8 mouse cellular contexts compared by ENCODE assay signal in the genomic region with DNA sequence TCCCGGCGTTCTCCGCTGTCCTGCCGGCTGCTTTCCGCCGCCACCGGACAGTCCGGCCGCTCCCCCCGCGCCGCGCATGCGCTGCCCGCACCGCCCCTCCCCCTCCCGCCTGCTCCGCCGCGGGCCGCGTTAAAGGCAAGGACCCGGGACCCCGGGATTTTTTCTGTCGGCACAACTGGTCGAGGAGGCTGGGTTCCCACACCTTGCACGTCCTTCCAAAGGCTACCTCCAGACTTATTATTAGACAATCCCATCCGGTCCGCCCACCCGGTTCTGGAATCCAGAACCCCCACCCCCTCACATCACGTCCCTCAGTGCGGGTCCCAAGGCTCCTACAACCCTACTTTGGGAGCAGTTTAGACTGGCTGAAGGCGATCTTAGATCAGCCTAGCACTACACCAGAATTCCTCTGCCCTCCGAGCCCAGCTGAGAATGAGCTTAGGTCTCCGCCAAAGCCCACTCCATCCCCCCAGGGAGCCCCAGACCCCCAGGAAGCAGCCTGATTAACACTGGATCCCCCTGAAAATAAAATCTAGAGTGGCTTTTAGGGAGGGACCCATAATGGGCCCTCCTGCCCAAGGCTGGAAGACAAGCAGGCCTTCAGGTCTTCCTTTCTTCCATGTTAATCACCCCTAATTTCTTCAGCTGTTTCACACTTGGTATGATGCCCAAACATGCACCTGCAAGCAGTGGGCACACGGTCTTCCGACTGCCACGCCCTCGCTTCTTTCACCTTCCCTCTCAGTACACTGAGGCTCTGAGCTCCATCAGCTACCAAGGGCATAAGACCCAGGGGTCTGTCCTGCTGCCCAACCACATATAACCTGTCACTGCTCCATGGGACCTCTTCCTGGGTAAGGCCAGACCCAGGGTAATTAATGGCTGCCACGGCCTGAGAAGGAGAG. TPM values are rescaled to one million over a fixed set of nuclear protein-coding genes. Genes with fewer than 3 reads are reported as not detected.
A peak's percentile ranks its signal among the peaks of the same experiment; 100 is the strongest.
DNase-seq lines count a peak whose midpoint lies in the region; ATAC-seq and TF ChIP-seq lines count a peak whose summit lies in the region.

A gene (minus strand): TSS at position 18 of the 905 bp plus-strand sequence.

- no peaks in the 10 kb centered on the region for H3K27me3 ChIP-seq in limb, embryonic 13.5 days
- no peaks in the 10 kb centered on the region for H3K27me3 ChIP-seq in midbrain, postnatal 0 days (ENCODE audit: insufficient read depth, low read length)

- DNase-seq in frontal cortex, postnatal 14 days (ENCODE audit: low spot score in 2 of 2), result no peak
- peak; percentile 91 for DNase-seq in embryo, embryonic 10.5 days (ENCODE audit: low spot score)
- no peak for DNase-seq in gonadal fat pad, adult 2 months (ENCODE audit: low read depth)
- DNase-seq in kidney, adult 11 months, result peak; percentile 66
- peak; percentile 85 for DNase-seq in midbrain, postnatal 0 days (ENCODE audit: low spot score)
- DNase-seq in urinary bladder, adult 18-20 months (ENCODE audit: low spot score in 2 of 2), result peak; percentile 66 to 68

- ATAC-seq in frontal cortex, adult (ENCODE audit: low TSS enrichment), result peak; percentile 24
- ATAC-seq in limb, embryonic 13.5 days (ENCODE audit: low FRiP score, low read depth), result peak; percentile 67
- ATAC-seq in midbrain, postnatal 0 days (ENCODE audit: low FRiP score), result peak; percentile 42

- H3K36me3 ChIP-seq in limb, embryonic 13.5 days, result peaks cover 10% of the 10 kb centered on the region; the same call in 1 of the 2 replicates
- no peaks in the 10 kb centered on the region for H3K36me3 ChIP-seq in midbrain, postnatal 0 days (ENCODE audit: insufficient read depth, low read length)

- peak within 1 kb of the TSS; percentile 94 for H3K9ac ChIP-seq in limb, embryonic 13.5 days
- peak within 1 kb of the TSS; percentile 89 for H3K9ac ChIP-seq in midbrain, postnatal 0 days (replicated peaks; ENCODE audit: low read length, poor library complexity, severe bottlenecking)

- H3K9me3 ChIP-seq in limb, embryonic 13.5 days, result no peaks in the 10 kb centered on the region
- H3K9me3 ChIP-seq in midbrain, postnatal 0 days (ENCODE audit: low read length), result no peaks in the 10 kb centered on the region

- peak within 1 kb of the TSS; percentile 78 for H3K27ac ChIP-seq in limb, embryonic 13.5 days
- H3K27ac ChIP-seq in midbrain, postnatal 0 days (ENCODE audit: low read depth, low read length), result peak within 1 kb of the TSS; percentile 73

- peak within 1 kb of the TSS; percentile 97 for H3K4me3 ChIP-seq in limb, embryonic 13.5 days
- H3K4me3 ChIP-seq in midbrain, postnatal 0 days (ENCODE audit: low read depth, low read length), result peak within 1 kb of the TSS; percentile 91

- H3K4me1 ChIP-seq in limb, embryonic 13.5 days, result peaks cover 61% of the 10 kb centered on the region
- H3K4me1 ChIP-seq in midbrain, postnatal 0 days (ENCODE audit: insufficient read depth, low read length), result peaks cover 47% of the 10 kb centered on the region

- H3K4me2 ChIP-seq in limb, embryonic 13.5 days (replicated peaks), result peak within 1 kb of the TSS; percentile 83
- peak within 1 kb of the TSS; percentile 77 for H3K4me2 ChIP-seq in midbrain, postnatal 0 days (ENCODE audit: low read depth, low read length, poor library complexity, severe bottlenecking)

- TF ChIP-seq CTCF in midbrain, postnatal 0 days (IDR thresholded peaks at IDR 0.05), result no peak

- WGBS in limb, embryonic 13.5 days, result 10% methylated on average over 39 of the region's 40 CpGs
- 17% methylated on average over 22 of the region's 40 CpGs for WGBS in midbrain, postnatal 0 days

RNA-seq across cellular contexts. Expression of the gene that starts here (rescaled TPM):
- 54.5 and 58.1 TPM in 2 replicates for polyA plus RNA-seq in gonadal fat pad, adult 2 months (2012; rRNA removed)
- 41.7 and 41.8 TPM in 2 replicates for polyA plus RNA-seq in limb, embryonic 13.5 days (2015; fragmentation: Nextera tagmentation; extraction: Ambion mirVana)
- 62.3 and 72.8 TPM in 2 replicates for total RNA-seq in midbrain, postnatal 0 days (2014; rRNA removed)
- 38.3 and 44.3 TPM in 2 replicates for polyA plus RNA-seq in midbrain, postnatal 0 days (2015; fragmentation: Nextera tagmentation; extraction: Ambion mirVana)

Comparison
In these comparisons a context has a peak if more than half of its experiments do, and no peak if none do; other contexts are left out.
1. DNase-seq: peak in embryo, embryonic 10.5 days (single experiment), kidney, adult 11 months (single experiment), midbrain, postnatal 0 days (single experiment) and urinary bladder, adult 18-20 months (2 of 2); none in frontal cortex, postnatal 14 days (0 of 2) and gonadal fat pad, adult 2 months (single experiment).
2. Peak in every context shown above with its lines, with median percentiles within 50 percentile points of each other: ATAC-seq.